Mouse (Mus musculus) hindbrain, embryonic 14.5 days (tissue): ENCODE results near the gene Itgb7. TPM values are rescaled to one million over a fixed set of nuclear protein-coding genes. Genes with fewer than 3 reads are reported as not detected.

Experiments
- ATAC-seq: fragments of 200-750 bp; cut with Nextera tagmentation; 2 replicates; pipeline ENCODE4 v1.8.0; 2017; ENCODE audit warnings: moderate number of reproducible peaks, mild to moderate bottlenecking, moderate TSS enrichment, moderate library complexity; ENCODE audit not compliant: low FRiP score
- DNase-seq: peaks from one replicate; pipeline ENCODE4 v3.0.0-alpha.2; 2015; ENCODE audit warnings: low spot score
- H3K27ac ChIP-seq: fragments of 300-500 bp; sonication (generic); 2 replicates; pipeline ENCODE4 v1.5.1; 2014; ENCODE audit warnings: mild to moderate bottlenecking, moderate library complexity
- H3K27me3 ChIP-seq: fragments of 300-500 bp; sonication (generic); 2 replicates; pipeline ENCODE4 v1.6.1; 2014; ENCODE audit warnings: mild to moderate bottlenecking, low read length, mixed read lengths; ENCODE audit not compliant: control insufficient read depth, insufficient read depth
- H3K36me3 ChIP-seq: fragments of 300-500 bp; sonication (generic); replicated peaks from 2 replicates; pipeline ENCODE4 v1.6.1; 2014; ENCODE audit not compliant: control insufficient read depth, insufficient read depth
- H3K4me1 ChIP-seq: fragments of 300-500 bp; sonication (generic); replicated peaks from 2 replicates; pipeline ENCODE4 v1.6.1; 2014; ENCODE audit warnings: antibody characterized with exemption, low read length, mixed read lengths; ENCODE audit not compliant: control insufficient read depth, insufficient read depth
- H3K4me2 ChIP-seq: fragments of 300-500 bp; sonication (generic); replicated peaks from 2 replicates; pipeline ENCODE4 v1.6.1; 2014; ENCODE audit warnings: mild to moderate bottlenecking, moderate library complexity
- H3K4me3 ChIP-seq: fragments of 300-500 bp; sonication (generic); replicated peaks from 2 replicates; pipeline ENCODE4 v1.5.1; 2014; ENCODE audit warnings: mild to moderate bottlenecking, low read length
- H3K9ac ChIP-seq: fragments of 300-500 bp; sonication (generic); 2 replicates; pipeline ENCODE4 v1.6.1; 2014
- H3K9me3 ChIP-seq: fragments of 300-500 bp; sonication (generic); 2 replicates; pipeline ENCODE4 v1.6.1; 2016; ENCODE audit warnings: low read length; ENCODE audit not compliant: control insufficient read depth
- WGBS: fragments of 180-500 bp; shearing (Covaris S2); extraction: QIAGEN DNeasy Blood & Tissue Kit; methylation state at CpG from one replicate; pipeline ENCODE4 v1.1.7; 2014; 5-methylcytosine and 5-hydroxymethylcytosine counted together
- polyA plus RNA-seq: library from polyadenylated mRNA; unstranded; fragments of >200 nt; fragmentation: Nextera tagmentation; extraction: Ambion mirVana; gene quantifications from 2 replicates; pipeline ENCODE4 v1.2.1, GENCODE M21; 2014

The Itgb7 gene
- 0.22 and 1.1 TPM in 2 replicates for polyA plus RNA-seq

GRCm38 (mm10) chr15:102231748-102232147 is at the start of gene Itgb7:
Gene Itgb7 (minus strand): TSS chr15:102231944.
- H3K27me3 ChIP-seq = no peaks in the 10 kb centered on the region
- no peaks in the 10 kb centered on the region for H3K9me3 ChIP-seq
- WGBS = 58% methylated on average over 6 of the region's 6 CpGs
- 0 out of 2 replicates have a peak, but pooled peaks have one; percentile 24 for ATAC-seq
- H3K9ac ChIP-seq = no peak within 1 kb of the TSS
- H3K27ac ChIP-seq = no peak within 1 kb of the TSS
- no peaks in the 10 kb centered on the region for H3K4me1 ChIP-seq
- H3K4me2 ChIP-seq = no peak within 1 kb of the TSS
- no peak for DNase-seq
- H3K4me3 ChIP-seq = no peak within 1 kb of the TSS
- H3K36me3 ChIP-seq = no peaks in the 10 kb centered on the region

- 97% methylated on average over 19 of the region's 19 CpGs for WGBS
- Histone ChIP-seq H3K4me1 (peaks cover 9% of the 10 kb centered on the region), H3K9me3 (no peaks in the 10 kb centered on the region), H3K4me3 (peak overlapping the region; percentile 74), H3K36me3 (peaks cover 26% of the 10 kb centered on the region), H3K27ac (no peak overlapping the region), H3K9ac (no peak overlapping the region; the same call in 1 of the 2 replicates), H3K4me2 (peak overlapping the region; percentile 94), H3K27me3 (no peaks in the 10 kb centered on the region)
- ATAC-seq (no peak), DNase-seq (no peak)
Observed at GRCm38 (mm10) chr15:102280623-102281022, 48.9 kb upstream of the Itgb7 start.

GRCm38 (mm10) chr15:102279783-102280520 is 48.2 kb upstream of the Itgb7 start:
- Histone ChIP-seq H3K4me1 (peaks cover 9% of the 10 kb centered on the region), H3K36me3 (peaks cover 26% of the 10 kb centered on the region), H3K9me3 (no peaks in the 10 kb centered on the region), H3K27ac (peak overlapping the region; percentile 80), H3K4me3 (peak overlapping the region; percentile 74), H3K27me3 (no peaks in the 10 kb centered on the region), H3K9ac (peak overlapping the region; percentile 77), H3K4me2 (peak overlapping the region; percentile 94)
- 35% methylated on average over 13 of the region's 13 CpGs for WGBS
- ATAC-seq (no peak), DNase-seq (no peak)

GRCm38 (mm10) chr15:102279092-102279782 is 47.5 kb upstream of the Itgb7 start, which contains the start of gene Mfsd5:
Gene Mfsd5 (plus strand): TSS chr15:102279454.
- peak within 1 kb of the TSS; percentile 77 for H3K9ac ChIP-seq
- H3K27me3 ChIP-seq = no peaks in the 10 kb centered on the region
- H3K4me2 ChIP-seq = peak within 1 kb of the TSS; percentile 94
- WGBS = under 1% methylated on average over 63 of the region's 65 CpGs
- peak; percentile 94 for ATAC-seq
- H3K27ac ChIP-seq = peak within 1 kb of the TSS; percentile 80
- peak within 1 kb of the TSS; percentile 74 for H3K4me3 ChIP-seq
- H3K36me3 ChIP-seq = peaks cover 26% of the 10 kb centered on the region
- peak; percentile 91 for DNase-seq
- H3K9me3 ChIP-seq = no peaks in the 10 kb centered on the region
- peaks cover 9% of the 10 kb centered on the region for H3K4me1 ChIP-seq

GRCm38 (mm10) chr15:102278726-102279091 is 47.0 kb upstream of the Itgb7 start:
- DNase-seq (no peak), ATAC-seq (no peak)
- Histone ChIP-seq H3K27me3 (no peaks in the 10 kb centered on the region), H3K36me3 (peaks cover 26% of the 10 kb centered on the region), H3K27ac (peak overlapping the region; percentile 80), H3K9ac (peak overlapping the region; percentile 77), H3K4me1 (peaks cover 9% of the 10 kb centered on the region), H3K4me2 (peak overlapping the region; percentile 94), H3K4me3 (peak overlapping the region; percentile 74), H3K9me3 (no peaks in the 10 kb centered on the region)
- WGBS = 34% methylated on average over 7 of the region's 7 CpGs

- WGBS = 73% methylated on average over 6 of the region's 6 CpGs
Observed at GRCm38 (mm10) chr15:102273982-102274716, 42.4 kb upstream of the Itgb7 start.

GRCm38 (mm10) chr15:102271441-102271840 is 39.7 kb upstream of the Itgb7 start:
- Histone ChIP-seq H3K4me3 (no peak overlapping the region), H3K4me1 (no peaks in the 10 kb centered on the region), H3K4me2 (no peak overlapping the region), H3K9me3 (no peaks in the 10 kb centered on the region), H3K27ac (no peak overlapping the region), H3K27me3 (peaks cover 19% of the 10 kb centered on the region), H3K36me3 (no peaks in the 10 kb centered on the region), H3K9ac (no peak overlapping the region)
- 20% methylated on average over 3 of the region's 3 CpGs for WGBS
- ATAC-seq = no peak
- DNase-seq = no peak

More at GRCm38 (mm10) chr15:102273982-102274716, 42.4 kb upstream of the Itgb7 start:
- Histone ChIP-seq H3K36me3 (no peaks in the 10 kb centered on the region), H3K9me3 (no peaks in the 10 kb centered on the region), H3K27ac (no peak overlapping the region), H3K4me2 (no peak overlapping the region), H3K27me3 (peaks cover 19% of the 10 kb centered on the region), H3K4me3 (no peak overlapping the region), H3K9ac (no peak overlapping the region), H3K4me1 (no peaks in the 10 kb centered on the region)
- ATAC-seq (no peak), DNase-seq (no peak)

- no peak within 1 kb of the TSS for H3K9ac ChIP-seq
Observed at GRCm38 (mm10) chr15:102270274-102270960, 38.7 kb upstream of the Itgb7 start, which contains the start of gene Gm9918. Gene Gm9918 (plus strand): TSS chr15:102270563.

More at GRCm38 (mm10) chr15:102270274-102270960, 38.7 kb upstream of the Itgb7 start, which contains the start of gene Gm9918:
- Histone ChIP-seq H3K9me3 (no peaks in the 10 kb centered on the region), H3K27me3 (peaks cover 19% of the 10 kb centered on the region), H3K4me1 (no peaks in the 10 kb centered on the region), H3K4me3 (no peak within 1 kb of the TSS), H3K36me3 (no peaks in the 10 kb centered on the region), H3K27ac (no peak within 1 kb of the TSS), H3K4me2 (peak within 1 kb of the TSS; percentile 28)
- DNase-seq (no peak), ATAC-seq (no peak)
- WGBS = 9% methylated on average over 21 of the region's 21 CpGs
